Mouse (Mus musculus) hindbrain, embryonic 11.5 days (tissue): ENCODE data around the gene A930004D18Rik. TPM values are rescaled to one million over a fixed set of nuclear protein-coding genes. Genes with fewer than 3 reads are reported as not detected.
A peak's percentile ranks its signal among the peaks of the same experiment; 100 is the strongest.

Source experiments
- ATAC-seq: fragments of 200-750 bp; cut with Nextera tagmentation; 2 replicates; pipeline ENCODE4 v1.8.0; 2017; ENCODE audit warnings: mild to moderate bottlenecking, moderate TSS enrichment, moderate library complexity; ENCODE audit not compliant: low FRiP score
- DNase-seq: peaks from one replicate; pipeline ENCODE4 v3.0.0-alpha.2; 2015; ENCODE audit warnings: low spot score
- H3K27ac ChIP-seq: fragments of 300-500 bp; sonication (generic); 2 replicates; pipeline ENCODE4 v1.5.1; 2014; ENCODE audit warnings: mild to moderate bottlenecking, low read depth, low read length
- H3K27me3 ChIP-seq: fragments of 300-500 bp; sonication (generic); 2 replicates; pipeline ENCODE4 v1.6.1; 2014; ENCODE audit warnings: mild to moderate bottlenecking, low read length, moderate library complexity, mixed read lengths; ENCODE audit not compliant: control insufficient read depth, insufficient read depth
- H3K36me3 ChIP-seq: fragments of 300-500 bp; sonication (generic); 2 replicates; pipeline ENCODE4 v1.6.1; 2014; ENCODE audit warnings: mild to moderate bottlenecking, low read length, moderate library complexity, mixed read lengths; ENCODE audit not compliant: control insufficient read depth, insufficient read depth
- H3K4me1 ChIP-seq: fragments of 300-500 bp; sonication (generic); replicated peaks from 2 replicates; pipeline ENCODE4 v1.6.1; 2014; ENCODE audit warnings: low read length, mixed read lengths; ENCODE audit not compliant: control insufficient read depth, insufficient read depth
- H3K4me2 ChIP-seq: fragments of 300-500 bp; sonication (generic); replicated peaks from 2 replicates; pipeline ENCODE4 v1.6.1; 2014; ENCODE audit warnings: mild to moderate bottlenecking, low read depth, low read length
- H3K4me3 ChIP-seq: fragments of 300-500 bp; sonication (generic); 2 replicates; pipeline ENCODE4 v1.5.1; 2014; ENCODE audit warnings: low read depth, low read length
- H3K9ac ChIP-seq: fragments of 300-500 bp; sonication (generic); 2 replicates; pipeline ENCODE4 v1.6.1; 2014; ENCODE audit warnings: low read depth, low read length
- H3K9me3 ChIP-seq: fragments of 300-500 bp; sonication (generic); 2 replicates; pipeline ENCODE4 v1.6.1; 2016; ENCODE audit warnings: low read length; ENCODE audit not compliant: control insufficient read depth
- WGBS: fragments of 180-500 bp; shearing (Covaris S2); extraction: QIAGEN DNeasy Blood & Tissue Kit; methylation state at CpG from one replicate; pipeline ENCODE4 v1.1.7; 2014; 5-methylcytosine and 5-hydroxymethylcytosine counted together
- polyA plus RNA-seq: library from polyadenylated mRNA; unstranded; fragments of >200 nt; fragmentation: Nextera tagmentation; extraction: Ambion mirVana; gene quantifications from 2 replicates; pipeline ENCODE4 v1.2.1, GENCODE M21; 2014

A930004D18Rik gene
- polyA plus RNA-seq, 1 experiment from 2014 or later: 8.5 TPM

- no peaks in the 10 kb centered on the region for H3K4me1 ChIP-seq
- DNase-seq: peak; percentile 74
- peak overlapping the region; percentile 100 for H3K27ac ChIP-seq
- H3K4me2 ChIP-seq: peak overlapping the region; percentile 91
- H3K9ac ChIP-seq: peak overlapping the region; percentile 98
- H3K27me3 ChIP-seq: no peaks in the 10 kb centered on the region
- no peaks in the 10 kb centered on the region for H3K36me3 ChIP-seq
- H3K4me3 ChIP-seq: peak overlapping the region; percentile 79
- ATAC-seq: peak; percentile 59
- WGBS: 0% methylated on average over 18 of the region's 18 CpGs
- no peaks in the 10 kb centered on the region for H3K9me3 ChIP-seq
Measured at GRCm38 (mm10) chr2:18063763-18064251, 26.3 kb upstream of the A930004D18Rik start.

- DNase-seq (peak; percentile 41), ATAC-seq (no peak)
- WGBS: 65% methylated on average over 1 of the region's 1 CpGs
- Histone ChIP-seq H3K9ac (no peak overlapping the region), H3K9me3 (no peaks in the 10 kb centered on the region), H3K4me3 (no peak overlapping the region), H3K4me1 (no peaks in the 10 kb centered on the region), H3K27me3 (no peaks in the 10 kb centered on the region), H3K36me3 (no peaks in the 10 kb centered on the region), H3K27ac (no peak overlapping the region), H3K4me2 (no peak overlapping the region)
Measured at GRCm38 (mm10) chr2:18060396-18060795, 22.9 kb upstream of the A930004D18Rik start.

- H3K4me1 ChIP-seq: no peaks in the 10 kb centered on the region
- no peak overlapping the region for H3K4me3 ChIP-seq
- no peak overlapping the region for H3K27ac ChIP-seq
- no peaks in the 10 kb centered on the region for H3K9me3 ChIP-seq
- H3K9ac ChIP-seq: no peak overlapping the region
- H3K4me2 ChIP-seq: no peak overlapping the region
- no peaks in the 10 kb centered on the region for H3K36me3 ChIP-seq
- H3K27me3 ChIP-seq: no peaks in the 10 kb centered on the region
- ATAC-seq: no peak
- WGBS: 53% methylated on average over 1 of the region's 1 CpGs
- no peak for DNase-seq
Measured at GRCm38 (mm10) chr2:18059891-18060290, 22.4 kb upstream of the A930004D18Rik start.

- 18% methylated on average over 2 of the region's 2 CpGs for WGBS
Measured at GRCm38 (mm10) chr2:18059063-18059462, 21.5 kb upstream of the A930004D18Rik start.

GRCm38 (mm10) chr2:18058146-18058708 lies 20.7 kb upstream of the A930004D18Rik start:
- H3K36me3 ChIP-seq: no peaks in the 10 kb centered on the region
- DNase-seq: peak; percentile 44
- peak overlapping the region; percentile 100 for H3K27ac ChIP-seq
- peak overlapping the region; percentile 100 for H3K9ac ChIP-seq
- no peak for ATAC-seq
- no peaks in the 10 kb centered on the region for H3K27me3 ChIP-seq
- peak overlapping the region; percentile 96 for H3K4me2 ChIP-seq
- WGBS: 10% methylated on average over 9 of the region's 9 CpGs
- peak overlapping the region; percentile 67 for H3K4me3 ChIP-seq
- peaks cover 4% of the 10 kb centered on the region for H3K4me1 ChIP-seq
- no peaks in the 10 kb centered on the region for H3K9me3 ChIP-seq

More at GRCm38 (mm10) chr2:18059063-18059462, 21.5 kb upstream of the A930004D18Rik start:
- Histone ChIP-seq H3K4me1 (no peaks in the 10 kb centered on the region; the same call in none of the 2 replicates), H3K4me3 (peak overlapping the region; percentile 67; the same call in 1 of the 2 replicates), H3K4me2 (peak overlapping the region; percentile 96; the same call in 1 of the 2 replicates), H3K27ac (peak overlapping the region; percentile 100), H3K9ac (peak overlapping the region; percentile 32; the same call in 1 of the 2 replicates), H3K27me3 (no peaks in the 10 kb centered on the region), H3K36me3 (no peaks in the 10 kb centered on the region), H3K9me3 (no peaks in the 10 kb centered on the region)
- ATAC-seq (no peak), DNase-seq (peak; percentile 30)

GRCm38 (mm10) chr2:18057336-18058145 lies 20.0 kb upstream of the A930004D18Rik start:
- Histone ChIP-seq H3K9me3 (no peaks in the 10 kb centered on the region), H3K27ac (peak overlapping the region; percentile 100), H3K9ac (peak overlapping the region; percentile 100), H3K4me2 (peak overlapping the region; percentile 96), H3K36me3 (no peaks in the 10 kb centered on the region), H3K4me1 (peaks cover 4% of the 10 kb centered on the region), H3K27me3 (no peaks in the 10 kb centered on the region), H3K4me3 (peak overlapping the region; percentile 67)
- peak; percentile 75 for DNase-seq
- under 1% methylated on average over 48 of the region's 48 CpGs for WGBS
- no peak for ATAC-seq

- H3K4me3 ChIP-seq: peak overlapping the region; percentile 67
- peaks cover 4% of the 10 kb centered on the region for H3K4me1 ChIP-seq
- peak overlapping the region; percentile 100 for H3K9ac ChIP-seq
- H3K36me3 ChIP-seq: no peaks in the 10 kb centered on the region
- peak; percentile 91 for DNase-seq
- WGBS: 0% methylated on average over 31 of the region's 50 CpGs
- peak; percentile 95 for ATAC-seq
- H3K9me3 ChIP-seq: no peaks in the 10 kb centered on the region
- H3K4me2 ChIP-seq: peak overlapping the region; percentile 96
- H3K27ac ChIP-seq: peak overlapping the region; percentile 100
- H3K27me3 ChIP-seq: no peaks in the 10 kb centered on the region
Measured at GRCm38 (mm10) chr2:18056786-18057255, 19.3 kb upstream of the A930004D18Rik start.

- peak overlapping the region; percentile 67 for H3K4me3 ChIP-seq
- H3K4me2 ChIP-seq: peak overlapping the region; percentile 96
- H3K27ac ChIP-seq: peak overlapping the region; percentile 100
- H3K9ac ChIP-seq: peak overlapping the region; percentile 100
- peak; percentile 99 for DNase-seq
- ATAC-seq: peak; percentile 93
- whole genome bisulfite sequencing: under 1% methylated on average over 41 of the region's 66 CpGs
- H3K4me1 ChIP-seq: peaks cover 4% of the 10 kb centered on the region
- no peaks in the 10 kb centered on the region for H3K36me3 ChIP-seq
- no peaks in the 10 kb centered on the region for H3K9me3 ChIP-seq
- H3K27me3 ChIP-seq: no peaks in the 10 kb centered on the region
Measured at GRCm38 (mm10) chr2:18055929-18056785, 18.6 kb upstream of the A930004D18Rik start.
